Mouse (Mus musculus): ENCODE measurements around the gene Uap1. TPM values are rescaled to one million over a fixed set of nuclear protein-coding genes. Genes with fewer than 3 reads are reported as not detected.

Gene Uap1
- total RNA-seq, 4 experiments from 2014 or later, result 38.1 to 49.3 (median 45.0) TPM

DNA sequence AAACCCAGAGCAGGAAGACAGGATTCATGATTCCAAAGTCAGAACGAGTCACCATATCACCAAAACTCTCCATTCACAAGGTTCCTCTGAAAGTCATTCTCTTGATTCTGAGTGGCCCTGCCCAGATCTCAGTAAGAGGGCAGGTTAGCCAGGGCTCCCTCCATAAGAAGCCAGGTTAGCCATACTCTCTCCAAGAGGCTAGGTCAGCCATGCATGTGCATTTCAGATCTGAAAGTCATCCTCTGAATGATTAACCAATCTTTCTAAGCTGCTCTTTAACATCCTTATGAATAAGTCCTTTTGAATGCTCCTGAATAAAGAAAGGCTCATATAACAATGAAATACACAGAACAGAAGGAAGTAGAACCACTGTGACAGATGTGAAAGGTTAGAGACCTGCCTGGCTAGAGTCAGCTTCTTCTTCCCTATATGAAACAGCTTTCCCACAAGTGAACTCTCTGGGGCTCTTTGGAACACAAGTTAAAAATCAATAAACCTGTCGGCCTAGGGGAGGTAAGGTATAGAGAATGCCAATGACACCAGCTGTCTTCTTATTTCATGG, 10.6 kb downstream of the Uap1 start:
- DNase-seq, result no peak

DNA sequence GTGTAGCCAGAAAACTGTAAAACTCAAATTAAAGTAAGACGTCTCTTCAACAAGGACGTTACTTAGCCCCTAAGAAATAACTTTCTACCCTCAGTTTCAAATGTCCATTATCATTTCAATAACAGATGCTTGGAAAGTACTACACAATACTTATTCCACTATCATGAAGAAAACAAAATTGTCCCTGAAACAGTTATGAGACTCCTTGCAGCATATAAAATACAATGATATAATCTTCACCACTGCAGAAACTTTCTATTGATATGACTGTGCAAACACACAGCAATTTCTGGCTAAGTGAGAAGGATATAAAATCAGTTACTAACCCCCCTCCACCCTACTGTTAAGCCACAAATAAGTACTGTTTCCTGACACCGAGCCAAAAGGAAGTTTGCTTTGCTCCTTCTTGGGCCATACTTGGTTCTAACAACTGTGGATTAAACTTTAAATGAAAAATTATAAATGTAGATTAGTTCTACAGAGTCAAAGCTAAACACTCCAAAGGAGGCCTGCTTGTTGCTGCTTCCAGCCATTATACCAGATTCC, 11.3 kb downstream of the Uap1 start:
- DNase-seq, result no peak

DNA sequence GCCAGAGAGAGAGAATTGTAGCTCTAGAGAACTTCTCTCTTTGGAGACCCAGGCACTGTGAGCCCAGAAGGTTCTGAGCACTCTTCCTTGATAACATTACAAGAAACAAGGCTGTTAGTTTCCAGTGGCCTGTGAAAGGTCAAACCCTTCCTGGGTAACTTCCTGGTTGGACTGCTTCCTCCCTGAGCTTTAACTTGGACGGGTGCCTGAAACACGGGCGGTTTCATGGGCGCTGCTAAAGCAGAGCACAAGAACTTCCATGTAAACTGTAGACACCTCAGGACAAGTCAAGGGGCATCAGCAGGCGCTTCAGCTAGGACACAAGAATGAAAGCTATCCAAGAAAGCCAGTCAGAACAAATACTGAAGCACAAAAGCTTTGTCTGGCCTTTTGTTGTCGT, 12.9 kb downstream of the Uap1 start:
- DNase-seq, result no peak

DNA sequence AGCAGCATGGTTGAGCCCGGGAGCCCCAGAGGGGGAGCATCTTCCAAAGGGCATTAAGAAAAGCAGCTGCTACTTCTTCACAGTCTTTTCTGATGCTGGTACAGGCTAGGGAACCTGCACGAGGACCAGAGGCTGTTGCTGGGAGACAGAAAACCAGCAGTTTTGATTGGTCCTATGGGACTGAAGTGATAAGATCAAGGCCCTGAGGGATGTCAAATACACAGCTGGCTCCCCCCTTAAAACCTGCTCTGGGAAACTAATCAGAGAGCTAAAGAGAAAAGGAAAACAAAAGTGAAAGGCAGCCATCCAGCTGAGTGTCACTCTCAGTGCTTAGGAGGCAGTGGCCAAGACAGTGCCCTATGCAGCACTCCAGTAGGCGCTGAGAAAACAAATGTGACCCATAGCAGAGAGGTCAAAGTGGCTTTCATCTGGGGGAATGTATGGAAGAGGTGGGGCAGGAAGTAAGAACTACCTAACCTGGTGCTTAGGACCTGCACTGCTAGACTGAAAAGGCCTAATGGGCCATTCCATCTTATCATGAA, 14.3 kb downstream of the Uap1 start:
- DNase-seq, result no peak

DNA sequence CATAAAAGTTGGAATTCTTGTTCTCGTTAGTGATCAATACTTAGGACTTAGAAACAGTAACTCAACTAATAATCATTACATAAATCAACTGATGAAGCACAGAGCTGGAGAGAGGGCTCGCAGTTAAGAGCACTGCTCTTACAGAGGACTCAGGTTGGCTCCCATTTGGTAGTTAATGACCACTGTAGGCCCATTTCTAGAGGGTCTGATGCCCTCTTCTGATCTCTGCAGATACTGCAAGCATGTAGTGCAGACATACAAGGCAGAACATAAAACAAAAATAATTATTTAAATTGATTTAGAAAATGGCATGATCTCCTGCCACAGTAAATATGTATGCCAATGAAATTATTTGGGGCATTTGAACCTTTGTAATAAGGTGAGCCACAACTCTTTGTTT, 15.1 kb downstream of the Uap1 start:
- DNase-seq, result no peak

DNA sequence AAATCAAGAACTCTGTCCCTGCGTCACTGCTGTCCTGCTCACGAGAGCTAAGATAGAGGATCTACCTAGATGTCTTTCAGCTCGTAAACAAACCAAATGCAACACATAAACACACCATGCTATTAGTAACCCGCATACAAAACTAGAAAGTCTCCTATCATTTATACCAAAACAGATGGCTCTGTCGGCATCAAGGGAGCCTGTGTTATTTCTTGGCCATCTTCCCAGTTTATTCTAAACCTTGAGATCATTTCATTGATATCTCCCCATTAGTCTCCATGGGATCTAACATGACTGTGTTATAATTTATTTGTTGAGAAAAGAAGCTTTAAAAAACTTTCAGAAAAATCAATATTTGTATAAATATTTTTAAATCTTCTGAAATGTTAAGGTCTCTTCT, 19.0 kb downstream of the Uap1 start:
- DNase-seq, result no peak

DNA sequence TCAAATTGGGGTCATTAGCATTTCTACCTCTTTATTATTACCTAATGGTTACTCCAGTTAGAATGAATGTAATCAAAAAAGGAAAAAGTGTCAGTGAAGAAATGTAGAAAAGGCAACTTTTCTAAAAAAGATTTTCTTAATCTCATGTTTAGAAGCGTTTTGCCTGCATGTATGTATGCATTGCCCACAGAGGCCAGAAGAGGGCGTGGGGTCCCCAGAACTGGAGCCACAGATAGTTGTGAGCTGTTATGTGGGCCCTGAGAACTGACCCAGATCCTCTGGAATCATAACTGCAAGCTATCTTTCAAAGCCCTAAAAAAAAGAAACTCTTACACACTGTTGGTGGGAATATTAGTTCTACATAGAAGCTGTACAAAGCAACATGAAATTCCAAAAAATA, 19.5 kb downstream of the Uap1 start:
- no peak for DNase-seq

DNA sequence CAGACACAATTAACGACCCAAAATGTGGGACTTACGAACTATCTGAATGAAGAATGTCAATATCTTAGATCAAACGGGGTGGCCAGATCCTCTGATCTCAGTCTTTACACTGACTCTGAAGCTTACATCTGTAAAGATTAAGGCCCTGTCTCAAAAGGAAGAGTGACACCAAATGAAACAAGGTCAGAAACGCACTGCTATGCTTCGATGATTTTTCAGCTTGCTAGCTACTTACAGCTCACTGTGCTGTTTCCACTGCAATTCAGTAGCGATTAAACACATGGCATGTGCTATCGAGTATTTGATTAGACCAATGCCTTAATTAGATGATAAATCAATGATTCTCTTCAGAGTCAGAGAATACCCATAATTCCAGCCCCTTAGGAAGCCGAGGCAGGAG, 20.8 kb downstream of the Uap1 start:
- DNase-seq, result no peak

DNA sequence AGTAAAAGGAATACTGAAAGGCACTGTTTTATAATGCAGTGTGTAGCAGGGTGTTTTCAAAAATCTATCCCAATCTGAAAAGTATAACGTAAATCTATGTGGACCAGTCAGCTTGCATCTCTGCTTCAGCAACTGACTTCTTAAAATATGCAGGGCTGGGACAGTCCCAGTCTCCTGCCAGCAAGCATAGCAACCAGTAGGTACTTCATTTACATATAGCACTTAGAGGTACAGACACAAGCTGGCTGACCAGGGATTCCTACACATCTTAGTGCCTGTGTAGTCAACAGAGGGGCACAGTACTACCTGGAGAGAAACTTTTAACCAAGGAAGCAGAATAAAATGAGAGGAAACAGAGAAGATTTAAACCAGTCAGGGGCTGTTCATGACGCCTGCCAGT, 22.2 kb downstream of the Uap1 start:
- no peak for DNase-seq

DNA sequence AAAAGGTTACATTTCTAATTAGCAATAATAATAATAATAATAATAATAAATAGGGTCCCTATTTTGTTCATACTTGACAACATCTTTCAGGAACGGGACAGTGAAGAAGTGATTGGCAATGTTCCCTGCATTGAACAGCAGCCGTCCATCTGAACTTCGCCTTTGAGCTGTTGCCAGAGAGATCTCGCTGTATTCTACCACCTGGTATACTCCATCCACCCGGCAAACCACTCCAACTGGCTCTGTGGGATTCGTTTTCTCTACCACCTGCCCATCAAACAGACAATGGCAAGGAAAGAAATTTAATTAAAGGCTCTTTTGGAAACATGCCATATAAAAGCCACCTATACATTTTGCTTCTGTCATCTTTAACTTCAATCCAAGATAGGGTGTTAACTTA, 23.9 kb downstream of the Uap1 start:
- no peak for DNase-seq

DNA sequence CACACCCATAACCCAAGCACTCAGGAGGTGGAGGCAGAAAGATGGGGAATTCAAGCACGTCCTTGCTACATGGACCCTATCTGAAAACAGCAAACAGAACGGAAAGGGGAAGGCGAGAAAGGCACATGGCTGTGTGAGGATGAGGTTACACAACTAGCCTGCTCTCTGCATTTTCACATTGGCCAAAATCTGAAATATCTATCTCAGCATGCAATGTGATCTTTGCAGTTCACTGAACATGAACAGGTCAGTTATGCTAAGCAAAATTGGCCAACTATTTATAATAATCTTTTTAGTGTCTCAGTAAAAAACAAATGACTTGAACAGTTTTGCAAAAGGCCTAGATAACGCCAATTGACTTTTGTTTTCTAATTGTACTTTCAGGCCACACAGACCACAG, 25.0 kb downstream of the Uap1 start:
- no peak for DNase-seq

DNA sequence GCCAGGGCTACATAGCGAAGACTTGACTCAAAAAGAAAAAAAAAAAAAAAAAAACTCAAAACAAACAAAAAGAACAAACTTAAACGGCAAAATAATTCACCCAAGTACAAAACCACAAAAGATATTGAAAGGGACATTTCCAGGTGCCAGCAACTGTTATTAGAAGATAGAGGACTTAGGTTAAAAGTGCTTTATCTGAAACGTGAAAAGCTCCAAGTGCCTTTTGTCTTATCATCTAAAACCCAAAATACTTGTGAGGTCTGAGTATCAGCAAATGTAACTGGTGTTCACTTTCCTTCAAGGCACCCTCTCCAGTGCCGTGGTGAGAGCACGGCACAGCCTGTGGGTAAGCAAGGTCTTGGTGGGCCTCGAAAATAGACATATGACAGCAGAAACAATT, 26.2 kb downstream of the Uap1 start:
- DNase-seq, result no peak

DNA sequence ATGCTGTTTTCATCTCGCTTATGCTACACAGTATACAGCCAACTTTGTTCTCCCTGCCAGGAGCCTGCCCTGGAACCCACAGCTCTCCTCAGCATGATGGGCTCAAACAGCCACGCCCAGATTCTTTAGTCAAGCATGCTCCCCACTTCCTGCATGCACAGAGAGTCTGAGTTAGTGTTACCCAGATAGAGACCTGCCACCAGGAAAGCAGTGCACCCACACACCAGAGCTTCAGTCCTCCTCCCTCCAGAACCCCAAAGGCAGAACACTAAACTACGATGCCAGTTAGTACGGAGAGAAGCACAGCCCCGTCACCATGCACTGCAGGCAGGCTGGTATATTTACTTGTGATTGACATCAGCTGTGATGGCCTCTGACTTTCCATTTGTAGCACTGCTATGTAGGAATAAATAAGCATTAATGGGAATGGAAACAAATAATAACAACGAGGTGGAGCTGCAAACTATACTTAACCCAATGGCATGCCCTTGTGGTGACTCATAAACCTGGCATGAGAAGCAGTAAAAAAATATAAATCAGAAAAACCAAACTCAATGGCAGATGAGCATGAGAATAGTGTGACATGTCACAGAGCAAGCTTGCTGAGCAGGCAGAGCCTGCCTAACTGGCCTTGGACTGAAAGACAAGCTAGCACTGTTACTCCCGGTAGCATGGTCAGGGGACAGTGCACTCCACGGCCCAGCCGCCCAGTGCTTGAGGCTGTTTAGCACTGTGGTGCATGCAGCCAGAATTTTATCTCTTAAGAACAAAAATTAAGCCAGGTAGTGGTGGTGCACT, 26.9 kb downstream of the Uap1 start:
- peak; percentile 13 for DNase-seq

DNA sequence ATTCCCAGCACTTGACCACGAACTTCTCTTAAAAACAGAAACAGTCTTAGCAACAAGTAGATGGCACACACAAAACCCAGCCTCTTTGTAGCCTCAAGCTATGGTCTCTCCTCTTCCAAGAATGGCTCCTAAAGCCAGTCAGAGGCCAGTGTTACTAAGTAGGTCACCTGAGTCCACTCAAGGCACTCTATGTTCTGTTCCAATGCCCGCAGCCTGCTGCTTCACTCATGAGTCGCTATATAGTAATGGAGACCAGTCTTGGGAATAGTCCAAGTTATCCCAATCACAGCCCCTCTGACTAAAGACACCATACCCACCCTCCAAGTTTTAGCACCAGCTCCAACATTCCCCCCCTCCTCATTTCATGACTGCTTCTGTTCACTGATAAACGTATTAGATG, 29.2 kb downstream of the Uap1 start:
- DNase-seq, result no peak

DNA sequence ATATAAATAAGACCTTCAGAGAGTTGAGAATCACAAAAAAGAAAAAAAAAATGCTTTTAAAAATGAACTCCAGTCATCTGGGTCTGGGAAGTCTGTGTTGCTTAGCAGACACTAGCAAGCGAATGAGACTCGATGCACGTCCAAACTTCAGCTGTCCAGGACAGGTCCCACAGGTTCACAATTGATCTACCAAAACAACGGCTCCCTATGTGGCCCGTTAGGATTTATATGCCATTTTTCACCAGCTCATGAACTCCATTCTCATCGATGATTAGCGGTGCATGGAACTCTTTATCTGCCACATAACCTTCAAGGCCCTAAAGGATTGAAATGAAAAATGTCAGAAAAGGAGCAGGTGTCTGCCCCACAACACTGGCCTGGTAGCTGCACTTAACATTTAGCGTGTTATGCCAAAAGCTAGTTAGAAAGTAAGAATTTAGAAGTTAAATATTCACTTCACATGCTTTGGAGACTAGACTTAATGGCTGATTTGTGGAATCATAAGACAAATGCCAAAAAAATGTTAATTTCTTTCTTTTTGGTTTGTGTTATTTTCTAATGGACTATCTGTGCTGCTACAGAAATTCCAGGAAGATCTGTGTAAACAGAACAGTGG, 32.4 kb downstream of the Uap1 start:
- DNase-seq, result no peak

DNA sequence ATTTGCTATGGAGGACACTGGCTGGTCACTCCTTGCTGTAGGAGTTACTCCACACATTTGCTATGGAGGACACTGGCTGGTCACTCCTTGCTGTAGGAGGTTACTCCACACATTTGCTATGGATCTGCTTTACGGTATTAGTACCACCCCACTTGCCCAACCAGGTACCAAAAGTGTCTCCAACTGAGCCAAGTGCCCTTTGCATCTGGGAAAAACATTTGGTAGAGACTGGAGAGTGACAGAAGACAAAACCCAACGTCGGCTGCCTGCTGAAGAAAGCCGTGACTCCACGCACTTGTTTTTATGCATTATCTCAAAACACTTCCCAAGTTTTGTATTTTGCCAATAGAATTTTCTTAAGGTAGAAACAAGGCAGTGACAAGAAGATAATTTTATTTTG, 33.1 kb downstream of the Uap1 start:
- no peak for DNase-seq

DNA sequence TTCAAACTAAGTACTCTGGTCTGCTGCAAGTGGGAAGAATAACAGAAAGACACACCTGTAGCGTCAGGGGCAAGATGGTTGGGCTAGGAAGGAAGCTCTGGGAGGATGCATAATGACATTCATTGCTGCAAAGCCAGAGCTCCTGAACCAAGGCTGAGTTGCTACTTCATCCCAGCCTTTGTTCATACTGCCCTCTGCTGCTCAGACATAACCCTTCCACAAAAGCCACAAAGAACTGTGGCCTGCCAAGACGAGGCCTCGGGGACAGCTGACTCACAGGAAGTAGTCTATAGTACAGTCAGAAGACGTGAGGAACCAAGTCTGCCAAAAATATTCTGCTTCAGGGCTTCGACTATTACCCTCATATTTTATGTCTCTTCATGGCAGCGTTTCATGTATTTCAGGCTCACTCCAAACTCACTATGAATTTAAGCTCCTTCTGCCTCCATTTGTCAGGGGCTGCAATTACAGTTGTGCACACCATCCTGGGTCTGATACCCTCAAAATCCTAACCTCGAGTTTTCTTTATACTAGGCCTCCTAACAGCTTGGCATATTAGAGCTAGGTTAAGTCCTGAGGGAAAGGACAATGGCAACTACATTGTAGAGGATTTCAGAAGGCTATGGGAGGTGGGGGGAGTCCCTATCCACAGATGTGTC, 38.3 kb downstream of the Uap1 start:
- peak; percentile 75 for DNase-seq

DNA sequence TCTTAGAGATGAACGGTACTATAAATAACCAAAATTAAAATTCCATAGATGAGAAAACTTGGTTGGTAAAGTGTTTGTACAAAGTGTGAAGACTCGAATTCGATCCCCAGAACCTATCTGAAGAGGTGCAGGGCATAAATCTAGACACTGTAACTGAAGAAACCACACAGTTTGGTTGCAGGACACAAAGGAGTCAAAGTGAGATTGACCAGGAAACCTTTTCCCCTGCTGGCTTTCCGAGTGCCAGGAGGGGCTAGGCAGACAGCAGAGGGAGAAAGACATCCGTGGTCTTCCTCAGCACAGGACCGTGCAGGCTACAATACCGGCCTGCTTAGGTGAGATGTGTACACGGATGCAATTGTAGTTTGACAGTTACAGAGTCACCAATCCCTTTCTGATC, 40.5 kb downstream of the Uap1 start:
- DNase-seq, result no peak

DNA sequence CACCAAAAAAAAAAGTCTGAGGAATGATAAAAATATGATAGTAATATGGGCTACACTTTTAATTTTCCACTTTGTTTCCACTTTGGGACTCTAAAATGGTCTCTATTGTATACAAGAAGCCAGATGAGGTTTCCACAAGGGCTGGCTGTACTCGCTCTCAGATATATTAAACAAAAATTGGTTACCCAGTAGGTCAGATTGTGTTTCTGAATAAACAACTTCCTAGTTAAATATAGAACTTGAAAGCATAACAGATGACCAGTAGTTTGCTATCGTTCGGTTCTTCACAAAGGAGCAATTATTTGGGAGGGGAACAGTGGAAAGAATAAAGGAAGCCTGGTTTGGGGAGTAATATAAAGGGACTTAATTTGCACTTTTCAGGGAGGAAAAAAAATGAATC, 43.8 kb downstream of the Uap1 start:
- DNase-seq, result no peak

DNA sequence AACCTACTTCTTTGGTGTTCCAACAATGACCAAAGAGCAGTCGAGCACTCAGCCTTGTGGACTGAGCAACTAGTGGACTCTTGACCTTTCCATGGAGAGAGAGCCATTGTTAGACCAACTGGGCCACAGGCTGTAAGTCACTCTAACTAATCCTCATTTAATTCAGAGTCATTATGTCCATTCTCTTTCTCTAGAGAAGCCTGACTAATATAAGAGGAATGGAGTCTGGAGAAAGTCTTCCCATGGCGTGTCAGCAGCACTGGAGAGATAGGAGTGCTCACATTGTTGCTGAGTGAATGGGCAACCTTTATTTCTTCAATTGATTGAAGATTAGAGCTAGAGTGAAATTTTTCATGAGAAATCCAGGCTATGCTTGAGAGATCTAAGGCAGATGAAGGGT, 50.1 kb downstream of the Uap1 start:
- DNase-seq, result no peak

DNA sequence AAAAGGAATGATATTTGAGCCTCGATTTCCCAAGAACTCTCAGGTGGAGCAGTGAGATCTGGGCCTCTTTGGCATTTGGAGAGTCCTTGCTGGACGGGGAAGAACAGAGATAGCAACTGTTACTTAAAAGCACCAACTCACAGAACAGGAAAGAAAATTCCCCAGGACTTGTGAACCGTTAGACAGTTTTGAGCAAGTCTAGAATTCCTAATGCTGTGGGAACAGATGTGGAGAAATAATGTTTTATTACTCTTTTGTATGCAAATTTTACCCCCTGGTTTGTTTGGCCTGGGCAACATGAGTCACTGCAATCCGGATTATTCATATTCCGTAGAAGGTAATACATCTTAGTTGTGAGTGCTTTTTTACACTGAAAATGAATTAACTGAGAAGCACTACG, 61.1 kb downstream of the Uap1 start:
- no peak for DNase-seq

DNA sequence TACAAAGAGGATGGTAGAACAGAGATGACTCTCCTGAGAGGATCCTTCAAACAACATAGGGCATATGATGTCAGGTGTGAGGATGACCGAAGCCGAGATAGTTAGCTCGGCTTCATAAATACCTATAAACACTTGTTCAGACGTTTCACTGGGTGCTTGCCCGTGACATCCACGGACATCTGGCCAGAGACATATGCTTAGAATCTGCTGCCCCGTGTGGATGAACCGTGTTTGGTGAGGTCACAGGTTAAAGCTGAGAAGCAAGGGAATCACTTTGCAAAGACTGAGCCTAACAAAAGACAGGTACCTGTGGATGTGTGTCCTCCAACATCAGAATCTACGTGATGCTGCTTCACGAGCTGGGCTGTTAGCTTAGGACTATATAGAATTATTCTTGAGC, 62.5 kb downstream of the Uap1 start:
- no peak for DNase-seq

DNA sequence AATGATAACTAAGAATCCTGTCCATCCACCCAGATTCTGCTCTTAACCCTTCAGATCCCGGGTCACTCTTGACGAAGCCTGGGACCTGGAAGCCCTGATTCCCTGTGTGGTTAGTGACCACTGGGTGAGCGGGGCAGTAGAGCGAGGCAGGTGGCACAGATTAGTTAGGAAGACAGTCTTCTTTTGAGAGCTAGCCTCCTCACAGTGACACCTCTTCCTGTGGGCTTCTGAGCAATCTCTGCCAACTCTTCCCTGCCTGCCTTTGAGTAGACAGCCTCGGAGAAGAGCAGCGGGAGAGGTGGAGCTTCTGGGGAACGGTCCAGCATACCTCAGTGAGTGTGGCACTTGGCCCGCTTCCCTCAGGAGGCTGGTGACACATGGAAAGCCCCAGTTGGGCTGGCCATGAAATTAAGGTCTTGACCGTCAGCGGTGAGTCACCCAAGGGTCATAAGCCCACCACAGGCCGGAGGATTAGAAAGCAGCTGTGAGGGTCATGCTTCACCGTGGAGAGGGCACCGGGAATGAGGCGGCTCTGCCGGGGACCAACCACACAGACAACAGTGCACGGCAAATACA, 63.0 kb downstream of the Uap1 start:
- DNase-seq, result no peak
